Mouse (Mus musculus) testis, adult 2 months (tissue): ENCODE measurements around the gene Psmc3ip. TPM values are rescaled to one million over a fixed set of nuclear protein-coding genes. Genes with fewer than 3 reads are reported as not detected.
"Not testable (repeated sequence)": the region's sequence is repeated elsewhere in the genome, so short reads cannot be mapped to it uniquely, and the experiment has no call there.

Source experiments
- H3K27ac ChIP-seq: fragments of 200-500 bp; 2 replicates; pipeline ENCODE4 v1.5.1; 2012; ENCODE audit warnings: low read depth, low read length; ENCODE audit not compliant: control insufficient read depth, insufficient read depth
- H3K27me3 ChIP-seq: fragments of 200-500 bp; 2 replicates; pipeline ENCODE4 v1.6.1; 2012; ENCODE audit warnings: mild to moderate bottlenecking, low read length, moderate library complexity; ENCODE audit not compliant: control insufficient read depth, insufficient read depth
- H3K36me3 ChIP-seq: fragments of 200-500 bp; 2 replicates; pipeline ENCODE4 v1.6.1; 2012; ENCODE audit warnings: mild to moderate bottlenecking, low read length; ENCODE audit not compliant: control insufficient read depth, insufficient read depth
- H3K4me1 ChIP-seq: fragments of 200-500 bp; 2 replicates; pipeline ENCODE4 v1.6.1; 2012; ENCODE audit warnings: low read length; ENCODE audit not compliant: control insufficient read depth, insufficient read depth
- H3K4me3 ChIP-seq: fragments of 200-500 bp; 2 replicates; pipeline ENCODE4 v1.5.1; 2012; ENCODE audit warnings: low read depth, mild to moderate bottlenecking, low read length, moderate library complexity, mixed read lengths; ENCODE audit not compliant: control insufficient read depth
- CTCF ChIP-seq: fragments of 200-500 bp; IDR thresholded peaks from 2 replicates; pipeline ENCODE4 v1.5.1; 2012; ENCODE audit warnings: low read depth, mild to moderate bottlenecking, inconsistent platforms, low read length, moderate library complexity; ENCODE audit not compliant: control insufficient read depth, insufficient read depth, insufficient replicate concordance
- POLR2A ChIP-seq: fragments of 200-500 bp; IDR thresholded peaks from 2 replicates; pipeline ENCODE4 v1.6.1; 2012; ENCODE audit warnings: low read depth, mild to moderate bottlenecking, inconsistent platforms, low read length, moderate library complexity; ENCODE audit not compliant: control insufficient read depth
- polyA plus RNA-seq: library from polyadenylated mRNA; depleted of rRNA; stranded (reverse); fragments of >200 nt; gene quantifications from 2 replicates; pipeline ENCODE4 v1.2.3, GENCODE M21; 2012

The Psmc3ip gene
- polyA plus RNA-seq, 1 experiment: 77.6 TPM

GRCm38 (mm10) chr11:101127075-101127474, 31.8 kb upstream of the Psmc3ip start:
- no peak overlapping the region for H3K27ac ChIP-seq
- no peaks in the 10 kb centered on the region for H3K27me3 ChIP-seq
- H3K36me3 ChIP-seq: no peaks in the 10 kb centered on the region
- H3K4me1 ChIP-seq: no peaks in the 10 kb centered on the region
- no peak overlapping the region for H3K4me3 ChIP-seq
- TF ChIP-seq CTCF (peak; percentile 8; the same call in 1 of the 2 replicates), POLR2A (no peak)

GRCm38 (mm10) chr11:101125008-101125407, 29.8 kb upstream of the Psmc3ip start:
- not testable (repeated sequence) for H3K36me3 ChIP-seq, H3K4me3 ChIP-seq, H3K27ac ChIP-seq, H3K27me3 ChIP-seq, H3K4me1 ChIP-seq

GRCm38 (mm10) chr11:101124494-101124893, 29.3 kb upstream of the Psmc3ip start:
- not testable (repeated sequence) for H3K4me3 ChIP-seq, H3K27me3 ChIP-seq, H3K36me3 ChIP-seq, H3K4me1 ChIP-seq, H3K27ac ChIP-seq

DNA sequence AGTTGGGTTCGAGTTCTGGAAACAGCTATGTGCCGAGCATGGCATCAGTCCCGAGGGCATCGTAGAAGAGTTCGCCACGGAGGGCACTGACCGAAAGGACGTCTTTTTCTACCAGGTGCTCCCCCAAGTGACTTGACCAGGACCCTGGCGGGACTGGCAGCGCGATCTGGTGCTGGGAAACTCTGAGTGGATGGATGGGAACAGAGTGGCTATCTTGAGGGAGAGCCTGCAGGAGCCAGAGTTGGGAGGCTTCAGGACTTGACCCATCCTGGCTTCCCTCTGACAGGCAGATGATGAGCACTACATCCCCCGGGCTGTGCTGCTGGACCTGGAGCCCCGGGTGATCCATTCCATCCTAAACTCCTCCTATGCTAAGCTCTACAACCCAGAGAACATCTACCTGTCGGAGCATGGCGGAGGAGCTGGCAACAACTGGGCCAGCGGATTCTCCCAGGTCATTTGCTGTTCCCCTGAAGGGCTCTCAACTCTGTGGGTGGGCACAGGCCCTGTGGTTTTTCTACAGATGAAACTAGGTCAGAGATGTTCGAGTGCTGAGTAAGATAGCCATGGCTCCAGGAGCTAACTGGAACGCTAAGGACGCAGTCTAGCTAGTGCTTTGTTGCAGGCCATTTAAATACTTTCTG, 25.4 kb upstream of the Psmc3ip start:
- Histone ChIP-seq H3K27me3 (no peaks in the 10 kb centered on the region), H3K4me3 (peak overlapping the region; percentile 89), H3K27ac (peak overlapping the region; percentile 85), H3K4me1 (peaks cover 7% of the 10 kb centered on the region), H3K36me3 (no peaks in the 10 kb centered on the region)
- TF ChIP-seq CTCF: no peak
- TF ChIP-seq POLR2A: no peak

DNA sequence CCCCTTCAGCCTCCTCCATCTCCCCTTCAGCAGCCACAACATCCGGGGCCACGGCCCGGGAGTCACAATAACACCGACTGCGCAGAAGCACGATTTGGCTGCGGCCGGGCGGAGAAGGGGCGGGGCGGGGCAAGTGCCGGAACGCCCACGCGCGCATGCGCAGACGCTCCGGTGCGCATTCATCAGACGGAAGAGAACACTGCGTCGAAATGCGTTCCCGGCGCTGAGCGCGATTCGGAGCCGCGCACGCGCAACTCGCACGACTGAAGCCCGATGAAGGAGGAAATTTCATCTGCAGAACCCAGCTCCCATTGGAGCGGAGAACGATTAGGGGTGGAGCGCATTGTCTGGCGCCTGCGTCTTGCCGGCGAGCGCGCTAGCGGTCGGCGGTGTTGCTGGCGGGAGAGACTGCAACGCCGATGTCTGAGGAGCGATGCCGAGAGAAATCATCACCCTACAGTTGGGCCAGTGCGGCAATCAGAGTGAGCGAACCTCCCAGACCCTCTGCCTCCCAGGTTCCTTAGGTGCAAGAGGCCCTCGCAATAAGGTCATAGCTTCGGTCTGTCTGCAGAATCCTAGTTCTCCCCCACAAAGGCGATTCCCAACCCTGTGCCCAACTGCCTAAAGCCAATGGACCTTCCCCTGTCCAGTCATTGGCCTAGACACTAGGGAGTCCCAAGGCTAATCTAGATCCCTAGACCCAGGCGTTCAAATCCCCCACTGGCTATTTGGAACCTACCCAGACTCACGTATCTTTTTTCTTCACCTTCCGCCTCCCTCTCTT, 24.7 kb upstream of the Psmc3ip start, which contains the start of the genes Retreg3 and Tubg1:
Gene Retreg3, minus strand, starts transcription at position 133 of the 784 bp plus-strand sequence.
Gene Tubg1, plus strand, starts transcription at position 178 of the 784 bp plus-strand sequence.
- peaks cover 7% of the 10 kb centered on the region for H3K4me1 ChIP-seq
- H3K4me3 ChIP-seq: peak within 1 kb of the TSS; percentile 89
- no peaks in the 10 kb centered on the region for H3K27me3 ChIP-seq
- no peaks in the 10 kb centered on the region for H3K36me3 ChIP-seq
- H3K27ac ChIP-seq: peak within 1 kb of the TSS; percentile 85
- TF ChIP-seq POLR2A (peak; percentile 93), CTCF (no peak)

GRCm38 (mm10) chr11:101119131-101119760, 24.0 kb upstream of the Psmc3ip start:
- peak overlapping the region; percentile 71 for H3K27ac ChIP-seq
- no peak for TF ChIP-seq CTCF
- no peak for TF ChIP-seq POLR2A
- H3K4me1 ChIP-seq: peaks cover 7% of the 10 kb centered on the region
- peak overlapping the region; percentile 89 for H3K4me3 ChIP-seq
- H3K36me3 ChIP-seq: no peaks in the 10 kb centered on the region
- H3K27me3 ChIP-seq: no peaks in the 10 kb centered on the region

DNA sequence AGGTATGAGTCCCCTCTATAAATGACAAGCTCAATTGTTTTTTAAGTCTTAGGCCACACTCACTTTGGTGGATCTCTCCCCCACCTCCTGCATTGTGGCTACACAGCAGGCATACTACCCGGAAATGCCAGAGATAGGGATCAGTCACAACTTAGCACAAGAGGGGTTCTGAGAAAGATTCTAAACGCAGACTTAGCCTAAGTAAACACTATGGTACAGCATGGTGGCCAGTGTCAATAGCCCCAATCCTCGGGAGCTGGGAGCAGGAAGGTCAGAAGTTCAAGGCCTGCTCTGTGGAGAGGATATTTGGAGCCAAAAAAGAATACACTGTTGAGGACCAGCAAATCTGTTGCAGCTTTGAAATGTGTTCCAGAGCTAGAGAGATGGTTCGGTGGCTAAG, 22.9 kb upstream of the Psmc3ip start:
- TF ChIP-seq CTCF (no peak), POLR2A (no peak)
- Histone ChIP-seq H3K36me3 (no peaks in the 10 kb centered on the region), H3K4me3 (peak overlapping the region; percentile 89), H3K4me1 (peaks cover 7% of the 10 kb centered on the region), H3K27ac (no peak overlapping the region), H3K27me3 (no peaks in the 10 kb centered on the region)
